Mouse (Mus musculus) kidney, adult 2 months (tissue): ENCODE results near the gene Nlgn2.
A peak's percentile ranks its signal among the peaks of the same experiment; 100 is the strongest.

Experiments
- CTCF ChIP-seq: fragments of 200-500 bp; conservative IDR thresholded peaks from 2 replicates; pipeline ENCODE4 v1.5.1; 2011; ENCODE audit warnings: low read depth, mild to moderate bottlenecking, control low read depth, low read length, moderate library complexity, mixed read lengths; ENCODE audit not compliant: insufficient read depth, insufficient read length
- POLR2A ChIP-seq: fragments of 200-500 bp; IDR thresholded peaks from one replicate; pipeline ENCODE4 v1.6.1; 2011; ENCODE audit warnings: low read depth, low read length, control low read depth

- TF ChIP-seq CTCF = 0 out of 2 replicates have a peak, but pooled peaks have one; percentile 10
- no peak for TF ChIP-seq POLR2A
These were observed 27.3 kb downstream of the Nlgn2 start for GRCm38 (mm10) chr11:69810280-69810679.
